Mouse (Mus musculus): ENCODE measurements at regions not wholly inside any gene's neighbourhood (a gene's known extent, or its start where the extent isn't known, plus 50 kb on each side); places are given as distances from the start of the nearest gene placed in this dataset.

GRCm38 (mm10) chr14:17406879-17407278 is 253.2 kb upstream of the Thrb start:
- TF ChIP-seq CTCF (IDR thresholded peaks at IDR 0.05; ENCODE audit: insufficient read depth, low read length) (no peak), POLR2A (IDR thresholded peaks at IDR 0.05; ENCODE audit: borderline replicate concordance, extremely low read depth, low read depth, low read length) (no peak)
